Mouse (Mus musculus) forebrain, embryonic 11.5 days (tissue): Measurements from ENCODE around the gene Itpr2. TPM values are rescaled to one million over a fixed set of nuclear protein-coding genes. Genes with fewer than 3 reads are reported as not detected.

Source experiments
- ATAC-seq: fragments of 200-750 bp; cut with Nextera tagmentation; replicated peaks from 2 replicates; pipeline ENCODE4 v1.8.0; 2017; ENCODE audit warnings: moderate TSS enrichment; ENCODE audit not compliant: low FRiP score
- DNase-seq: peaks from one replicate; pipeline ENCODE4 v3.0.0-alpha.2; 2017; ENCODE audit warnings: low spot score
- H3K27ac ChIP-seq: fragments of 300-500 bp; sonication (generic); 2 replicates; pipeline ENCODE4 v1.5.1; 2014; ENCODE audit warnings: low read depth, low read length
- H3K27me3 ChIP-seq: fragments of 300-500 bp; sonication (generic); 2 replicates; pipeline ENCODE4 v1.6.1; 2014; ENCODE audit warnings: mild to moderate bottlenecking, low read length, mixed read lengths; ENCODE audit not compliant: control insufficient read depth, insufficient read depth
- H3K36me3 ChIP-seq: fragments of 300-500 bp; sonication (generic); 2 replicates; pipeline ENCODE4 v1.6.1; 2014; ENCODE audit warnings: mild to moderate bottlenecking, low read length, moderate library complexity, mixed read lengths; ENCODE audit not compliant: control insufficient read depth, insufficient read depth
- H3K4me1 ChIP-seq: fragments of 300-500 bp; sonication (generic); replicated peaks from 2 replicates; pipeline ENCODE4 v1.6.1; 2014; ENCODE audit warnings: low read length, mixed read lengths; ENCODE audit not compliant: control insufficient read depth, insufficient read depth
- H3K4me2 ChIP-seq: fragments of 300-500 bp; sonication (generic); 2 replicates; pipeline ENCODE4 v1.6.1; 2014; ENCODE audit warnings: low read depth, mild to moderate bottlenecking, low read length, moderate library complexity, mixed read lengths; ENCODE audit not compliant: severe bottlenecking
- H3K4me3 ChIP-seq: fragments of 300-500 bp; sonication (generic); 2 replicates; pipeline ENCODE4 v1.5.1; 2014; ENCODE audit warnings: low read depth, low read length
- H3K9ac ChIP-seq: fragments of 300-500 bp; sonication (generic); 2 replicates; pipeline ENCODE4 v1.6.1; 2014; ENCODE audit warnings: low read length
- H3K9me3 ChIP-seq: fragments of 300-500 bp; sonication (generic); 2 replicates; pipeline ENCODE4 v1.6.1; 2016; ENCODE audit warnings: low read length, mixed read lengths; ENCODE audit not compliant: control insufficient read depth
- WGBS: fragments of 180-500 bp; shearing (Covaris S2); extraction: QIAGEN DNeasy Blood & Tissue Kit; methylation state at CpG from one replicate; pipeline ENCODE4 v1.1.7; 2014; 5-methylcytosine and 5-hydroxymethylcytosine counted together
- polyA plus RNA-seq: library from polyadenylated mRNA; unstranded; fragments of >200 nt; fragmentation: Nextera tagmentation; extraction: Ambion mirVana; gene quantifications from 2 replicates; pipeline ENCODE4 v1.2.1, GENCODE M21; 2014

Gene Itpr2
- polyA plus RNA-seq, 1 experiment from 2014 or later, result 5.3 TPM

GRCm38 (mm10) chr6:146174644-146175250 is 327.3 kb downstream of the Itpr2 start:
- no peak overlapping the region for H3K27ac ChIP-seq
- H3K4me1 ChIP-seq, result no peaks in the 10 kb centered on the region
- DNase-seq (peak; percentile 26), ATAC-seq (no peak)
- no peaks in the 10 kb centered on the region for H3K9me3 ChIP-seq
- no peak overlapping the region for H3K4me2 ChIP-seq
- no peak overlapping the region for H3K9ac ChIP-seq
- no peaks in the 10 kb centered on the region for H3K36me3 ChIP-seq
- no peaks in the 10 kb centered on the region for H3K27me3 ChIP-seq
- H3K4me3 ChIP-seq, result no peak overlapping the region
- 95% methylated on average over 4 of the region's 4 CpGs for WGBS

DNA sequence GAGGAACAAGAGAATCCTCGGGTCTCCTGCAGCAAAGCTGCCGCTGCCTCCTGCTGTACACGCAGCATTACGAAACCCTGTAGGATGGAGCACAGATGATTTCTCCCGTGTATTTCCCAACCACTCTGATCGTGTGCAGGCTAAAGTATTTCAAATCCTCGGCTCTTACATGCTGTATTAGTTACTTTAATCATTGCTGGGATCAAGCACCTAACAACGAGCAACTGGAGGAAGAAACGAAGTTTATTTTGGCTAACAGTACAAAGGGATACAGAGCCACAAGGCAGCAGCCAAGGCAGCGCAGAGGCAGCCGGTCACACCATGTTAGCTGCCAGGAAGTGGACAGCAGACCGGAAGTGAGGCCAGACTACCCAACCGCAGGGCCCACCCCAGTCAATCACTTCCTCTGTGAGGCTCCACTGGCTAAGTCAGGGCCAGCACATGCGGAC is 331.4 kb downstream of the Itpr2 start:
- Histone ChIP-seq H3K4me1 (no peaks in the 10 kb centered on the region), H3K9me3 (no peaks in the 10 kb centered on the region), H3K36me3 (no peaks in the 10 kb centered on the region), H3K9ac (no peak overlapping the region), H3K4me2 (no peak overlapping the region), H3K27me3 (no peaks in the 10 kb centered on the region), H3K4me3 (no peak overlapping the region), H3K27ac (no peak overlapping the region)
- 88% methylated on average over 14 of the region's 14 CpGs for WGBS
- DNase-seq (peak; percentile 41), ATAC-seq (no peak)

- Histone ChIP-seq H3K4me1 (no peaks in the 10 kb centered on the region), H3K4me3 (no peak overlapping the region), H3K27me3 (no peaks in the 10 kb centered on the region), H3K27ac (no peak overlapping the region), H3K9ac (no peak overlapping the region), H3K36me3 (no peaks in the 10 kb centered on the region), H3K9me3 (no peaks in the 10 kb centered on the region), H3K4me2 (no peak overlapping the region)
- DNase-seq, result peak; percentile 17
- 90% methylated on average over 5 of the region's 5 CpGs for WGBS
- no peak for ATAC-seq
Measured at GRCm38 (mm10) chr6:146167207-146167606, 334.8 kb downstream of the Itpr2 start.

DNA sequence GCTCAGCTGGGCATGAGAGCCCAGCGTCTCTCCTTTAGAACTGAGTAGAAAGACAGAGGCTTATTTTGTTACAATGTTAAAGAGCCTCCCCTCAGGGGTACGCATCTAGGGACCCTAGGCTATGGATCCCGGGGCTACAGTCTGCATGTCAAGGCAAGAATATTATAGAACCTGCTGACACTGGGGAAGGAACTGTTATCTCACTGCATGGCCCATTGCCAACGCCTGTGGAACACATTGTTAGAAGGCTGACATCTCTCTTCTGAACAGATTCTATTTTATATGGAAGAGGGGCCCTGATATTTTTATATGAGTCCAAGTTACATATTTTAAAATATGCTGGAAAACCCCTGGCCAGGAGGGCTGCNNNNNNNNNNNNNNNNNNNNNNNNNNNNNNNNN is 342.4 kb downstream of the Itpr2 start:
- Histone ChIP-seq H3K4me2 (no peak overlapping the region), H3K9me3 (no peaks in the 10 kb centered on the region), H3K36me3 (no peaks in the 10 kb centered on the region), H3K4me1 (no peaks in the 10 kb centered on the region), H3K4me3 (no peak overlapping the region), H3K27me3 (no peaks in the 10 kb centered on the region), H3K27ac (no peak overlapping the region), H3K9ac (no peak overlapping the region)
- peak; percentile 19 for DNase-seq
- WGBS, result 68% methylated on average over 4 of the region's 4 CpGs
- no peak for ATAC-seq

GRCm38 (mm10) chr6:146158717-146159116 is 343.3 kb downstream of the Itpr2 start:
- DNase-seq (peak; percentile 6), ATAC-seq (no peak)
- H3K4me1 ChIP-seq, result no peaks in the 10 kb centered on the region
- H3K4me2 ChIP-seq, result no peak overlapping the region
- H3K27me3 ChIP-seq, result no peaks in the 10 kb centered on the region
- H3K9me3 ChIP-seq, result no peaks in the 10 kb centered on the region
- H3K36me3 ChIP-seq, result no peaks in the 10 kb centered on the region
- H3K4me3 ChIP-seq, result no peak overlapping the region
- H3K27ac ChIP-seq, result no peak overlapping the region
- no peak overlapping the region for H3K9ac ChIP-seq
- WGBS, result 93% methylated on average over 12 of the region's 12 CpGs

DNA sequence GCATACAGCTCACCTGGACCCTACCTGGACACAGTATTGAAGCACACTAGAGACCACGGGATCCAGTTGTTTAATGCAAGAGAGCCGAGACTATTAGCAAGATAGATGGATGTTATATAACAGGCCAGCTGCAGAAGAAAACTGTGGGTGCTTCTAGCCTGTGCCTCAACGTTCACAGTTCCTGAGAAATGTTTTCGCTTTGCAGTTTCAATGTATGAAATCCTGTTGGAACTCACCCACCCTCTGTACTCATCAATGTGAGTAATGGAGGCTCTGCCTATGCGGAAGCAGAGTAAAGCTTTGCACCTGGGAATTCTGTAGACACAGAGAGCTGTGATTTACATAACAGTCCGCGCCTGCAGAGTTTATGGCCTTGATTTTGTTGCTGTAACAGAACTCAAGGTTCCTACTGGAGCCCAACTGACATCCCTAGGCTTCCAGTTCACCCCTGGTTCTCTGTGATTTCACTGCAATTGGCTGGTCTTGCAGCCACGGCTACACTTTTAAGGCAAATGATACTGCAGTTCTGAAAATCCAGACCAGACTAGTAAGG is 344.0 kb downstream of the Itpr2 start:
- H3K9ac ChIP-seq, result no peak overlapping the region
- WGBS, result 83% methylated on average over 8 of the region's 8 CpGs
- H3K36me3 ChIP-seq, result no peaks in the 10 kb centered on the region
- DNase-seq, result peak; percentile 40
- no peak for ATAC-seq
- no peaks in the 10 kb centered on the region for H3K27me3 ChIP-seq
- H3K4me1 ChIP-seq, result no peaks in the 10 kb centered on the region
- no peak overlapping the region for H3K4me3 ChIP-seq
- H3K9me3 ChIP-seq, result no peaks in the 10 kb centered on the region
- H3K27ac ChIP-seq, result no peak overlapping the region
- H3K4me2 ChIP-seq, result no peak overlapping the region

GRCm38 (mm10) chr6:146157099-146157498 is 344.9 kb downstream of the Itpr2 start:
- 95% methylated on average over 14 of the region's 14 CpGs for WGBS
- ATAC-seq, result no peak
- no peaks in the 10 kb centered on the region for H3K27me3 ChIP-seq

GRCm38 (mm10) chr6:146156536-146156935 is 345.5 kb downstream of the Itpr2 start:
- no peaks in the 10 kb centered on the region for H3K36me3 ChIP-seq
- ATAC-seq, result no peak
- H3K27ac ChIP-seq, result no peak overlapping the region
- H3K4me1 ChIP-seq, result no peaks in the 10 kb centered on the region
- no peak overlapping the region for H3K4me2 ChIP-seq
- H3K4me3 ChIP-seq, result no peak overlapping the region
- no peaks in the 10 kb centered on the region for H3K27me3 ChIP-seq
- 92% methylated on average over 6 of the region's 6 CpGs for WGBS
- no peak for DNase-seq
- H3K9ac ChIP-seq, result no peak overlapping the region
- H3K9me3 ChIP-seq, result no peaks in the 10 kb centered on the region

More at GRCm38 (mm10) chr6:146157099-146157498, 344.9 kb downstream of the Itpr2 start:
- H3K4me1 ChIP-seq, result no peaks in the 10 kb centered on the region
- peak; percentile 30 for DNase-seq
- H3K4me3 ChIP-seq, result no peak overlapping the region
- H3K36me3 ChIP-seq, result no peaks in the 10 kb centered on the region
- H3K9ac ChIP-seq, result no peak overlapping the region
- H3K9me3 ChIP-seq, result no peaks in the 10 kb centered on the region
- no peak overlapping the region for H3K27ac ChIP-seq
- H3K4me2 ChIP-seq, result no peak overlapping the region

- no peaks in the 10 kb centered on the region for H3K4me1 ChIP-seq
- no peaks in the 10 kb centered on the region for H3K27me3 ChIP-seq
- H3K27ac ChIP-seq, result no peak overlapping the region
- H3K4me2 ChIP-seq, result no peak overlapping the region
- WGBS, result 82% methylated on average over 8 of the region's 8 CpGs
- no peaks in the 10 kb centered on the region for H3K9me3 ChIP-seq
- H3K36me3 ChIP-seq, result no peaks in the 10 kb centered on the region
- H3K9ac ChIP-seq, result no peak overlapping the region
- ATAC-seq (no peak), DNase-seq (peak; percentile 26)
- no peak overlapping the region for H3K4me3 ChIP-seq
Measured at GRCm38 (mm10) chr6:146155156-146155734, 346.8 kb downstream of the Itpr2 start.
